ENCODE assay signal across 14 mouse cellular contexts in the genomic region with DNA sequence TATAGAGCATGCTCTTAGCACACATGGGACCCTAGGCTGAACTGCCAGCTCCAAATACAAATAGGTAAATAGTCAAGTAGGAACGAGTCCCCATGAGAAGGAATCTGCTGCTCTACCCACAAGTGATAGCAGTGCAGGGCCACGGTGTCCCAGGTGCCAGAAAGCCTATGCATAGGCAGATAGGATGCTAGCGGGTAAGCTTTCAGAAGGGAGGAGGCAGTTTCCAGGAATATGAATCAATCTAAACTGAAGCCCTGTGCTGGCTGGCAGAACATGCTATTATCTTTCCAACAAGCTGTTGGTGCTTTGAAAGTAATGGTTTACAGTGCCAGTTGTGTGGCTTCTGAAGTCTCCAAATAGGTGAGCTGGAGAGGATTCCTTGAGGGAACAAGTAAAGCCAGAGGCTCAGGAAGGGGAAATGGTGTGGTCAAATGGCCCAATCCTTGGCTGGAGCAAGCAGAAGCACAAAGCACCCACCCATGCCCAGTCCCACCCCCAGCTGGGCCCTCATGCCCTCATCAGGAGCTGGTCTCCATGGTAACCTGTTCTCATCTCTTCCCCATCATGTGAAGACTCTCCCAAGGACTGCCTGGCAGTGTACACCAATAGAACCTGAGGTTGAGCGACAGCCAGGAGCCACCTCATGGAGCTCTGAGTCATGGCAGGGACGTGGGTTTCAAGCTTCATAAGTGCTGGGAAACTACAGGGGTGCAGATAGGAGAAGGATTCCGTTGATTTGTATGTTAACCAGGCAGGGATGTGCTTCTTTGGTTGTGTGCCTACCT.
DNase-seq lines count a peak whose midpoint lies in the region; ATAC-seq lines count a peak whose summit lies in the region.
"Had no signal": no experiment of that assay in that cellular context is flagged by ENCODE, and none has a peak within 500 bp of the region (broad histone marks: within the 10 kb centered on the region; RNA-seq: fewer than 3 reads in every experiment).

No protein-coding gene starts in this region.

- no peak for DNase-seq in frontal cortex, postnatal 25 days (ENCODE audit: low spot score in 2 of 2)
- peak; percentile 56 to 60 for DNase-seq in right cerebral cortex, adult 2 months (ENCODE audit: low spot score in 2 of 2)
- no peak for DNase-seq in right cerebral cortex, postnatal 14 days
- peak; percentile 69 for DNase-seq in liver
- peak; percentile 54 to 57 for DNase-seq in right cerebral cortex, postnatal 36 days (ENCODE audit: low spot score in 2 of 2)
- no peak for DNase-seq in spleen, adult 18-20 months
- DNase-seq in neural tube, embryonic 10.5 days (ENCODE audit: extremely low spot score, low spot score) = no peak
- DNase-seq: adrenal gland, adult 8-10 months; cerebellum, postnatal 25 days; gastrocnemius, postnatal 14 days; heart, postnatal 36 days; lung, adult 2 months; thymus, postnatal 25 days had no signal

- peak; percentile 88 for ATAC-seq in frontal cortex, adult (ENCODE audit: low TSS enrichment)

Comparison
In these comparisons a context has a peak if more than half of its experiments do, and no peak if none do; other contexts are left out.
1. DNase-seq: peak in right cerebral cortex, adult 2 months (2 of 2), liver (single experiment) and right cerebral cortex, postnatal 36 days (2 of 2); none in frontal cortex, postnatal 25 days (0 of 2), right cerebral cortex, postnatal 14 days (single experiment), spleen, adult 18-20 months (0 of 2) and neural tube, embryonic 10.5 days (single experiment).